13 mouse cellular contexts compared by ENCODE assay signal in genomic region chr17:72194976-72195650, GRCm38 (mm10).
DNase-seq lines count a peak whose midpoint lies in the region; ATAC-seq and TF ChIP-seq lines count a peak whose summit lies in the region.
"Had no signal": no experiment of that assay in that cellular context is flagged by ENCODE, and none has a peak within 500 bp of the region (broad histone marks: within the 10 kb centered on the region; RNA-seq: fewer than 3 reads in every experiment).

No protein-coding gene starts in this region.

- WGBS in hindbrain, embryonic 11.5 days = 28% methylated on average over 12 of the region's 12 CpGs
- WGBS in midbrain, postnatal 0 days = 28% methylated on average over 12 of the region's 12 CpGs

- no peak overlapping the region for H3K27ac ChIP-seq in hindbrain, embryonic 11.5 days (ENCODE audit: low read depth, low read length)
- 0 out of 2 replicates have a peak overlapping the region, but pooled peaks have one; percentile 8 for H3K27ac ChIP-seq in midbrain, postnatal 0 days (ENCODE audit: low read depth, low read length)
- H3K27ac ChIP-seq: limb, embryonic 13.5 days had no signal

- no peak overlapping the region for H3K4me3 ChIP-seq in hindbrain, embryonic 11.5 days (ENCODE audit: low read depth, low read length)
- no peak overlapping the region for H3K4me3 ChIP-seq in midbrain, postnatal 0 days (ENCODE audit: low read depth, low read length)
- H3K4me3 ChIP-seq: limb, embryonic 13.5 days; myocyte had no signal

- H3K27me3 ChIP-seq in hindbrain, embryonic 11.5 days (ENCODE audit: control insufficient read depth, insufficient read depth, low read length) = no peaks in the 10 kb centered on the region
- H3K27me3 ChIP-seq in midbrain, postnatal 0 days (ENCODE audit: insufficient read depth, low read length) = no peaks in the 10 kb centered on the region

- ATAC-seq in hindbrain, embryonic 11.5 days (ENCODE audit: low FRiP score) = 0 out of 2 replicates have a peak, but pooled peaks have one; percentile 27
- peak; percentile 56 for ATAC-seq in midbrain, postnatal 0 days (ENCODE audit: low FRiP score)
- ATAC-seq: lung, postnatal 0 days had no signal

- H3K4me1 ChIP-seq in hindbrain, embryonic 11.5 days (replicated peaks; ENCODE audit: control insufficient read depth, insufficient read depth, low read length) = no peaks in the 10 kb centered on the region
- peaks cover 3% of the 10 kb centered on the region; the same call in 1 of the 2 replicates for H3K4me1 ChIP-seq in midbrain, postnatal 0 days (ENCODE audit: insufficient read depth, low read length)
- H3K4me1 ChIP-seq: limb, embryonic 13.5 days had no signal

- no peaks in the 10 kb centered on the region for H3K36me3 ChIP-seq in hindbrain, embryonic 11.5 days (ENCODE audit: control insufficient read depth, insufficient read depth, low read length)
- H3K36me3 ChIP-seq in midbrain, postnatal 0 days (ENCODE audit: insufficient read depth, low read length) = no peaks in the 10 kb centered on the region
- H3K36me3 ChIP-seq: limb, embryonic 13.5 days had no signal

- H3K4me2 ChIP-seq in hindbrain, embryonic 11.5 days (replicated peaks; ENCODE audit: low read depth, low read length) = no peak overlapping the region
- no peak overlapping the region for H3K4me2 ChIP-seq in midbrain, postnatal 0 days (ENCODE audit: low read depth, low read length, poor library complexity, severe bottlenecking)
- H3K4me2 ChIP-seq: limb, embryonic 13.5 days had no signal

- H3K9ac ChIP-seq in hindbrain, embryonic 11.5 days (ENCODE audit: low read depth, low read length) = no peak overlapping the region
- no peak overlapping the region for H3K9ac ChIP-seq in midbrain, postnatal 0 days (replicated peaks; ENCODE audit: low read length, poor library complexity, severe bottlenecking)
- H3K9ac ChIP-seq: limb, embryonic 13.5 days had no signal

- no peaks in the 10 kb centered on the region for H3K9me3 ChIP-seq in hindbrain, embryonic 11.5 days (ENCODE audit: control insufficient read depth, low read length)
- H3K9me3 ChIP-seq in midbrain, postnatal 0 days (ENCODE audit: low read length) = no peaks in the 10 kb centered on the region
- H3K9me3 ChIP-seq: limb, embryonic 13.5 days had no signal

- TF ChIP-seq CTCF in midbrain, postnatal 0 days (IDR thresholded peaks at IDR 0.05) = no peak

- peak; percentile 12 to 23 for DNase-seq in layer of hippocampus, postnatal 10 days (ENCODE audit: low spot score in 2 of 2)
- no peak for DNase-seq in layer of hippocampus, adult 11-12 months (ENCODE audit: low spot score)
- DNase-seq in embryo, embryonic 9.5 days (ENCODE audit: extremely low spot score) = peak; percentile 23
- DNase-seq in hindbrain, embryonic 11.5 days (ENCODE audit: low spot score) = peak; percentile 30
- peak; percentile 84 for DNase-seq in midbrain, postnatal 0 days (ENCODE audit: low spot score)
- DNase-seq in testis, postnatal 10 days (ENCODE audit: low spot score) = no peak
- DNase-seq in gastrocnemius, postnatal 10 days = no peak
- no peak for DNase-seq in spleen, postnatal 10 days (ENCODE audit: low spot score in 2 of 2)
- DNase-seq: spleen, adult 18-20 months; thymus, postnatal 25 days had no signal

Comparison
In these comparisons a context has a peak if more than half of its experiments do, and no peak if none do; other contexts are left out.
1. DNase-seq: peak in layer of hippocampus, postnatal 10 days (2 of 2), embryo, embryonic 9.5 days (single experiment), hindbrain, embryonic 11.5 days (single experiment) and midbrain, postnatal 0 days (single experiment); none in layer of hippocampus, adult 11-12 months (single experiment), testis, postnatal 10 days (single experiment), gastrocnemius, postnatal 10 days (single experiment) and spleen, postnatal 10 days (0 of 2).